Mouse (Mus musculus) small intestine, adult 2 months (tissue): ENCODE data around the gene Clcc1.

Experiments
- CTCF ChIP-seq: fragments of 200-500 bp; IDR thresholded peaks from 2 replicates; pipeline ENCODE4 v1.5.1; 2012; ENCODE audit warnings: low read depth, mild to moderate bottlenecking, control low read depth, inconsistent platforms, low read length, moderate library complexity, mixed read lengths; ENCODE audit not compliant: insufficient replicate concordance, insufficient read length; ENCODE audit errors: extremely low read depth
- POLR2A ChIP-seq: fragments of 200-500 bp; IDR thresholded peaks from 2 replicates; pipeline ENCODE4 v1.6.1; 2012; ENCODE audit warnings: low read depth, mild to moderate bottlenecking, control low read depth, inconsistent platforms, low read length, moderate library complexity

- TF ChIP-seq CTCF (no peak), POLR2A (no peak)
These were observed 32.0 kb downstream of the Clcc1 start for GRCm38 (mm10) chr3:108685701-108686100.
